Mouse (Mus musculus) embryonic facial prominence, embryonic 14.5 days (tissue): ENCODE results near the gene Mrgprf. TPM values are rescaled to one million over a fixed set of nuclear protein-coding genes. Genes with fewer than 3 reads are reported as not detected.

Experiments used
- ATAC-seq: fragments of 200-750 bp; cut with Nextera tagmentation; 2 replicates; pipeline ENCODE4 v1.8.0; 2017; ENCODE audit warnings: low read depth, moderate number of reproducible peaks, moderate TSS enrichment
- DNase-seq: peaks from one replicate; pipeline ENCODE4 v3.0.0-alpha.2; 2015; ENCODE audit warnings: low spot score
- H3K27ac ChIP-seq: fragments of 300-500 bp; sonication (generic); replicated peaks from 2 replicates; pipeline ENCODE4 v1.5.1; 2014; ENCODE audit warnings: low read depth, mild to moderate bottlenecking, low read length, moderate library complexity
- H3K27me3 ChIP-seq: fragments of 300-500 bp; sonication (generic); replicated peaks from 2 replicates; pipeline ENCODE4 v1.6.1; 2014; ENCODE audit warnings: low read length; ENCODE audit not compliant: control insufficient read depth, insufficient read depth
- H3K36me3 ChIP-seq: fragments of 300-500 bp; sonication (generic); 2 replicates; pipeline ENCODE4 v1.6.1; 2014; ENCODE audit warnings: low read length, mixed read lengths; ENCODE audit not compliant: control insufficient read depth, insufficient read depth
- H3K4me1 ChIP-seq: fragments of 300-500 bp; sonication (generic); 2 replicates; pipeline ENCODE4 v1.6.1; 2014; ENCODE audit warnings: antibody characterized with exemption, low read length; ENCODE audit not compliant: control insufficient read depth, insufficient read depth
- H3K4me2 ChIP-seq: fragments of 300-500 bp; sonication (generic); 2 replicates; pipeline ENCODE4 v1.6.1; 2014; ENCODE audit warnings: low read depth, mild to moderate bottlenecking, low read length, moderate library complexity, mixed read lengths
- H3K4me3 ChIP-seq: fragments of 300-500 bp; sonication (generic); 2 replicates; pipeline ENCODE4 v1.5.1; 2014; ENCODE audit warnings: low read depth, mild to moderate bottlenecking, low read length
- H3K9ac ChIP-seq: fragments of 300-500 bp; sonication (generic); 2 replicates; pipeline ENCODE4 v1.6.1; 2014; ENCODE audit warnings: low read depth, mild to moderate bottlenecking, low read length, moderate library complexity, mixed read lengths
- H3K9me3 ChIP-seq: fragments of 300-500 bp; sonication (generic); 2 replicates; pipeline ENCODE4 v1.6.1; 2016; ENCODE audit warnings: low read length; ENCODE audit not compliant: control insufficient read depth
- WGBS: fragments of 180-500 bp; shearing (Covaris S2); extraction: QIAGEN DNeasy Blood & Tissue Kit; methylation state at CpG from one replicate; pipeline ENCODE4 v1.1.7; 2014; 5-methylcytosine and 5-hydroxymethylcytosine counted together
- polyA plus RNA-seq: library from polyadenylated mRNA; unstranded; fragments of >200 nt; fragmentation: Nextera tagmentation; extraction: Ambion mirVana; gene quantifications from 2 replicates; pipeline ENCODE4 v1.2.1, GENCODE M21; 2014

Mrgprf gene
- polyA plus RNA-seq, 1 experiment from 2014 or later, result 10.0 TPM

- DNase-seq (no peak), ATAC-seq (no peak)
- 70% methylated on average over 2 of the region's 2 CpGs for WGBS
These were observed 7.9 kb upstream of the Mrgprf start for GRCm38 (mm10) chr7:145292726-145293125.

GRCm38 (mm10) chr7:145293859-145294258 lies 6.8 kb upstream of the Mrgprf start:
- 0 out of 2 replicates have a peak, but pooled peaks cover 7% of the 10 kb centered on the region for H3K4me1 ChIP-seq
- no peak overlapping the region for H3K4me3 ChIP-seq
- 34% methylated on average over 6 of the region's 6 CpGs for WGBS
- no peak overlapping the region for H3K4me2 ChIP-seq
- ATAC-seq, result no peak
- DNase-seq, result no peak
- no peak overlapping the region for H3K9ac ChIP-seq
- no peaks in the 10 kb centered on the region for H3K36me3 ChIP-seq
- H3K27me3 ChIP-seq, result no peaks in the 10 kb centered on the region
- H3K9me3 ChIP-seq, result no peaks in the 10 kb centered on the region
- H3K27ac ChIP-seq, result no peak overlapping the region

More at GRCm38 (mm10) chr7:145292726-145293125, 7.9 kb upstream of the Mrgprf start:
- Histone ChIP-seq H3K4me1 (0 out of 2 replicates have a peak, but pooled peaks cover 7% of the 10 kb centered on the region), H3K36me3 (no peaks in the 10 kb centered on the region), H3K27me3 (no peaks in the 10 kb centered on the region), H3K27ac (no peak overlapping the region), H3K9me3 (no peaks in the 10 kb centered on the region), H3K9ac (no peak overlapping the region), H3K4me2 (no peak overlapping the region), H3K4me3 (no peak overlapping the region)

- Histone ChIP-seq H3K36me3 (no peaks in the 10 kb centered on the region), H3K9ac (no peak overlapping the region), H3K27ac (no peak overlapping the region), H3K27me3 (no peaks in the 10 kb centered on the region), H3K4me2 (no peak overlapping the region), H3K4me3 (no peak overlapping the region), H3K4me1 (peaks cover 28% of the 10 kb centered on the region), H3K9me3 (no peaks in the 10 kb centered on the region)
- ATAC-seq (no peak), DNase-seq (no peak)
- WGBS, result 58% methylated on average over 3 of the region's 3 CpGs
These were observed 1.8 kb upstream of the Mrgprf start for GRCm38 (mm10) chr7:145298666-145299490.

- peak overlapping the region; percentile 46 for H3K27ac ChIP-seq
- DNase-seq (peak; percentile 72), ATAC-seq (no peak)
- no peak overlapping the region for H3K4me2 ChIP-seq
- H3K36me3 ChIP-seq, result no peaks in the 10 kb centered on the region
- H3K27me3 ChIP-seq, result no peaks in the 10 kb centered on the region
- no peak overlapping the region for H3K4me3 ChIP-seq
- H3K9me3 ChIP-seq, result no peaks in the 10 kb centered on the region
- H3K9ac ChIP-seq, result no peak overlapping the region; the same call in 1 of the 2 replicates
- peaks cover 28% of the 10 kb centered on the region for H3K4me1 ChIP-seq
- 31% methylated on average over 7 of the region's 7 CpGs for WGBS
These were observed 887 bp upstream of the Mrgprf start for GRCm38 (mm10) chr7:145299562-145300320.

- DNase-seq (no peak), ATAC-seq (no peak)
- no peaks in the 10 kb centered on the region for H3K36me3 ChIP-seq
- peaks cover 28% of the 10 kb centered on the region for H3K4me1 ChIP-seq
- H3K27ac ChIP-seq, result peak overlapping the region; percentile 56
- H3K9ac ChIP-seq, result no peak overlapping the region; the same call in 1 of the 2 replicates
- H3K4me2 ChIP-seq, result peak overlapping the region; percentile 3; the same call in 1 of the 2 replicates
- no peaks in the 10 kb centered on the region for H3K9me3 ChIP-seq
- 0 out of 2 replicates have a peak overlapping the region, but pooled peaks have one; percentile 10 for H3K4me3 ChIP-seq
- no peaks in the 10 kb centered on the region for H3K27me3 ChIP-seq
These were observed 346 bp downstream of the Mrgprf start for GRCm38 (mm10) chr7:145301008-145301340.

- no peaks in the 10 kb centered on the region for H3K27me3 ChIP-seq
- peak overlapping the region; percentile 3; the same call in 1 of the 2 replicates for H3K4me2 ChIP-seq
- peaks cover 28% of the 10 kb centered on the region for H3K4me1 ChIP-seq
- no peaks in the 10 kb centered on the region for H3K9me3 ChIP-seq
- H3K27ac ChIP-seq, result peak overlapping the region; percentile 56; the same call in 1 of the 2 replicates
- H3K4me3 ChIP-seq, result no peak overlapping the region
- no peak for DNase-seq
- no peak for ATAC-seq
- WGBS, result 76% methylated on average over 6 of the region's 6 CpGs
- H3K9ac ChIP-seq, result no peak overlapping the region
- no peaks in the 10 kb centered on the region for H3K36me3 ChIP-seq
These were observed 845 bp downstream of the Mrgprf start for GRCm38 (mm10) chr7:145301341-145302005.

GRCm38 (mm10) chr7:145302488-145303285 lies 2.1 kb downstream of the Mrgprf start:
- peak overlapping the region; percentile 55 for H3K4me2 ChIP-seq
- no peaks in the 10 kb centered on the region for H3K9me3 ChIP-seq
- H3K4me1 ChIP-seq, result peaks cover 28% of the 10 kb centered on the region
- no peaks in the 10 kb centered on the region for H3K27me3 ChIP-seq
- peak overlapping the region; percentile 17 for H3K4me3 ChIP-seq
- H3K9ac ChIP-seq, result peak overlapping the region; percentile 51
- H3K36me3 ChIP-seq, result no peaks in the 10 kb centered on the region
- WGBS, result 13% methylated on average over 18 of the region's 20 CpGs
- peak; percentile 93 for ATAC-seq
- peak; percentile 92 for DNase-seq
- peak overlapping the region; percentile 58 for H3K27ac ChIP-seq

- no peak for ATAC-seq
- H3K27me3 ChIP-seq, result no peaks in the 10 kb centered on the region
- H3K36me3 ChIP-seq, result no peaks in the 10 kb centered on the region
- no peaks in the 10 kb centered on the region for H3K9me3 ChIP-seq
- H3K4me3 ChIP-seq, result no peak overlapping the region
- no peak overlapping the region for H3K9ac ChIP-seq
- H3K27ac ChIP-seq, result no peak overlapping the region
- WGBS, result 83% methylated on average over 2 of the region's 2 CpGs
- DNase-seq, result no peak
- peaks cover 28% of the 10 kb centered on the region for H3K4me1 ChIP-seq
- no peak overlapping the region for H3K4me2 ChIP-seq
These were observed 3.5 kb downstream of the Mrgprf start for GRCm38 (mm10) chr7:145304153-145304552.
